Mouse (Mus musculus): ENCODE data around the gene Lpp. TPM values are rescaled to one million over a fixed set of nuclear protein-coding genes. Genes with fewer than 3 reads are reported as not detected.

Lpp gene
- polyA plus RNA-seq, 1 experiment from 2014 or later, result 10.7 TPM

DNA sequence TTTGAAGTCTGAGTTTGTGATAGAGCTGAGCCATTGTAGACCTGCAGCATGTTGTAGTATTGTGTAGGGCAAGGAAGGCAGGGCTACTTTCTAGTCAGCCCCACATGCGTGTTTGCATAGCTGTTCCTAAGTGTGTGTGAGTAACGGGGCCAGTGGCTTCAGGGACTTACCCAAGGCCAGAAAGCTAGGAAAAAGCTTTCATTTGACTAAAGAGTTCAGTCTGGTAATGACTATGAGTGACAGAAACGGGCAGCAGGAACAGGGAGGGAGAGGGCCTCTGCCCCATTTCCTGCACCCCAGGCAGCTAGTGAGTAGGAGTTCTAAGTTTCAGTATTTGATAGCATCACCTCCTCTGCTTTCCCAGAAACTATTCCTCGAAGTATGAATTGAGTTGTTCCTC, 113.4 kb downstream of the Lpp start:
- no peaks in the 10 kb centered on the region for H3K9me3 ChIP-seq (ENCODE audit: low read length)
- TF ChIP-seq CTCF (IDR thresholded peaks at IDR 0.05; ENCODE audit: low read depth), result no peak
- TF ChIP-seq EP300 (IDR thresholded peaks at IDR 0.05; ENCODE audit: low read depth), result no peak
- 33% methylated on average over 4 of the region's 4 CpGs for WGBS (ENCODE audit: insufficient replicate concordance)
- no peaks in the 10 kb centered on the region for H3K27me3 ChIP-seq (ENCODE audit: insufficient read depth, low read length)
- peaks cover 5% of the 10 kb centered on the region; the same call in 1 of the 2 replicates for H3K4me1 ChIP-seq (ENCODE audit: insufficient read depth)
- no peaks in the 10 kb centered on the region for H3K36me3 ChIP-seq (replicated peaks; ENCODE audit: insufficient read depth, low read length)
- ATAC-seq, result no peak
- no peak for DNase-seq
- no peak overlapping the region for H3K4me3 ChIP-seq (ENCODE audit: low read depth, low read length)
- no peak overlapping the region for H3K4me2 ChIP-seq (ENCODE audit: low read depth, low read length)
- no peak overlapping the region for H3K9ac ChIP-seq (replicated peaks)
- H3K27ac ChIP-seq (ENCODE audit: low read depth), result no peak overlapping the region

DNA sequence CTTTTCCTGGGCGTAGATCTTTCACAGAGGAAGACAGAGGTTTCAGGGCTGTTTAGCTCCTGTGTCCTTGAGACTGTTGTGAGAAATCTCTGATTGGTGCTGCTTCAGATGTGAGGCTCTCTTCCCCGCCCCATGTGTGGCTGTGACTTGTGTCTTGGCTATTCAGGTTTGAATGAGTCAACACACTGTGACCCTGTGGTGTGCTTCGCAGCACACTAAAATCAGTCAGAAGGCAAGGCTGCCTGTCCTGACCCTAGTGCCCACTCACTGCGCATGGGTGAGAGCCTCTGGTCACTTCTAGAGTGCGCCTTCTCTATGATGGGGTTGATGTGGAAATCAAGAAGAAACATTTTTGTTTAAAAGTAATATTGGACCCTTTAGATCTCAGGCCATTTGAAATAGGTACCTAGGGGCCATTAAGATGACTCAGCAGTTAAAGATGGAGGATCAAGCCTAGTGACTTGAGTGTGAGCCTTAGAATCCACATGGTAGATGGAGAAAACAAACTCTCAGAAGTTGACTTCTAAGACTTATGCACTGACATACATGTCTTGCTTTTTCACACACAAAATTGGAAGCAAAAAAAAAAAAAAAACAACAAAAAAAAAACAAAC, 114.7 kb downstream of the Lpp start:
- Histone ChIP-seq H3K9ac (replicated peaks) (no peak overlapping the region), H3K27me3 (ENCODE audit: insufficient read depth, low read length) (no peaks in the 10 kb centered on the region), H3K4me3 (ENCODE audit: low read depth, low read length) (no peak overlapping the region), H3K27ac (ENCODE audit: low read depth) (no peak overlapping the region), H3K4me2 (ENCODE audit: low read depth, low read length) (no peak overlapping the region), H3K36me3 (replicated peaks; ENCODE audit: insufficient read depth, low read length) (no peaks in the 10 kb centered on the region), H3K4me1 (ENCODE audit: insufficient read depth) (peaks cover 5% of the 10 kb centered on the region; the same call in 1 of the 2 replicates), H3K9me3 (ENCODE audit: low read length) (no peaks in the 10 kb centered on the region)
- no peak for TF ChIP-seq CTCF (IDR thresholded peaks at IDR 0.05; ENCODE audit: low read depth)
- DNase-seq (no peak), ATAC-seq (no peak)
- 80% methylated on average over 5 of the region's 5 CpGs for WGBS (ENCODE audit: insufficient replicate concordance)

DNA sequence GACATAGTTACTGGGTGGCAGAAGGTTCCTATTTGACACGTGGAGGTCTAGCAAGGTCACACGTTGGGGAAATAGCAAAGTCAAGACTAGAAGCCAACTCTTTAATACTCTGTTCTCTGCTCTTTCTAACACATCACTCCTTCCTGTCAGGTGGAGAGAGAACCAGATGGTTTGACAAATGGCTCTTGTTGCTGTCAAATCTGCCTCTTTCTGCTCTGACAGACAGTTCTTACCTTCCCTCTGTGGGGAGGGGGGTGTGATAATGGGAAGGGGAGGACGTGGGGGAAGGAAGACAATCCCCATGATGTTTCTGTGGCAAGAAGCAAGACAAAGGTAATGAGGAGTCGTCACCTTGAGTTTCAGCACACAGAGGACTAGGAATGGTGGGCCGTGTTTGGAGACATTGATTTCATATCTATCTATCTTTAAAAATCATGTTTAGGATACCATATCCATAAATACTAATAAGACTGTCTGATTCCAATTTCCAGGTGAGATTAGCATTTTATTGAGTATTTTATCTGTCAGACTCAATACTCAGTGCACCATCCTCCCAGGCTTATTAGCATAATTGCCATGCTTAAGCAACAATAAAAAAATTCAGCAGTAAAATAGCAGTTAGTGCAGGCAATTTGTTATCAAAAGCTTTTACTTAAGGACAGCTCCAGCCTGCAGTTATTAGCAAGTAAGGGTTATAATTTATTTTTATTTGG, 115.9 kb downstream of the Lpp start:
- DNase-seq, result no peak
- ATAC-seq, result no peak
- H3K9ac ChIP-seq (replicated peaks), result no peak overlapping the region

DNA sequence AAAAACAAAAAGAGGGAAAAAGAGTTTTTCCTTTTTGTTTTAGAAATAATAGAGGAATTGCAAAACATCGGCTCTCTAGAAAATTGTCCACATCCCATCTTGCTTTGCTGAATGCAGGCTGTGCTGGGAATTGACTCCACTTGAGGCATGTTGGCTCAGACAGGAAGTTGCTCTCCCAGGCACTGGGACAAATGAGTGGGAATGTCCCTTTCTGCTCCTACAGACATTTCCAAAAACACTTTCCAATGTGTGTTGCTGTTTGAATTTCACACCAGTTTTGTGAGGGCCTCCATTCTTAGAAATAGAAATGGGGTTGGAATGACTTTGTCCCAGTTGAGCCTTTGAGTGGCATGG, 116.5 kb downstream of the Lpp start:
- ATAC-seq (no peak), DNase-seq (no peak)
- H3K9ac ChIP-seq (replicated peaks), result no peak overlapping the region
- H3K36me3 ChIP-seq (replicated peaks; ENCODE audit: insufficient read depth, low read length), result no peaks in the 10 kb centered on the region
- TF ChIP-seq EP300 (IDR thresholded peaks at IDR 0.05; ENCODE audit: low read depth), result no peak
- TF ChIP-seq CTCF (IDR thresholded peaks at IDR 0.05; ENCODE audit: low read depth), result no peak
- no peaks in the 10 kb centered on the region for H3K27me3 ChIP-seq (ENCODE audit: insufficient read depth, low read length)
- H3K4me2 ChIP-seq (ENCODE audit: low read depth, low read length), result no peak overlapping the region
- 83% methylated on average over 1 of the region's 1 CpGs for WGBS (ENCODE audit: insufficient replicate concordance)
- no peak overlapping the region for H3K4me3 ChIP-seq (ENCODE audit: low read depth, low read length)
- peaks cover 5% of the 10 kb centered on the region; the same call in 1 of the 2 replicates for H3K4me1 ChIP-seq (ENCODE audit: insufficient read depth)
- H3K9me3 ChIP-seq (ENCODE audit: low read length), result no peaks in the 10 kb centered on the region
- H3K27ac ChIP-seq (ENCODE audit: low read depth), result no peak overlapping the region

More for the DNA sequence above, 115.9 kb downstream of the Lpp start:
- H3K9me3 ChIP-seq (ENCODE audit: low read length), result no peaks in the 10 kb centered on the region
- no peak overlapping the region for H3K4me3 ChIP-seq (ENCODE audit: low read depth, low read length)
- H3K4me1 ChIP-seq (ENCODE audit: insufficient read depth), result peaks cover 5% of the 10 kb centered on the region; the same call in 1 of the 2 replicates
- TF ChIP-seq CTCF (IDR thresholded peaks at IDR 0.05; ENCODE audit: low read depth) (no peak), EP300 (IDR thresholded peaks at IDR 0.05; ENCODE audit: low read depth) (no peak)
- H3K27ac ChIP-seq (ENCODE audit: low read depth), result no peak overlapping the region
- no peak overlapping the region for H3K4me2 ChIP-seq (ENCODE audit: low read depth, low read length)
- H3K36me3 ChIP-seq (replicated peaks; ENCODE audit: insufficient read depth, low read length), result no peaks in the 10 kb centered on the region
- WGBS (ENCODE audit: insufficient replicate concordance), result 57% methylated on average over 5 of the region's 5 CpGs
- H3K27me3 ChIP-seq (ENCODE audit: insufficient read depth, low read length), result no peaks in the 10 kb centered on the region

DNA sequence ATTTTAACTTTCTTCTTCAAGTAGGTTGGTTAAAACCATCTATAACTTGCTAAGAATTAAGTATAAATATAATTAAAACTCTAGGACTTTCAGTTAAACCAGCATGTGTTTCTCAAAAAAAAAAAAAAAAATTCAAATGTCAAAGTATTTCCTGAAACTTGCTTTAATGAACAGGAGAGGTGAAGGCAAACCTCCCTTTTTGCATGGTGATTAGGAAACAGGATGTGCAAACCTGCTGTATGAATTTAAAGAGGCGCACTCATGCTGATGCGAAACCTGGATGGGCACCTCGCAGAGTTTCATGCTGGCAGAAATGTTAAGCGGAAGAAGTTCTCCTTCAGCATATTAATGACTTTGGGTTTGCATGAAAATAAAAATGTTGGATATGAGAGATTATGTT, 119.9 kb downstream of the Lpp start:
- Histone ChIP-seq H3K9ac (replicated peaks) (no peak overlapping the region), H3K27me3 (ENCODE audit: insufficient read depth, low read length) (no peaks in the 10 kb centered on the region), H3K36me3 (replicated peaks; ENCODE audit: insufficient read depth, low read length) (no peaks in the 10 kb centered on the region), H3K9me3 (ENCODE audit: low read length) (no peaks in the 10 kb centered on the region), H3K4me1 (ENCODE audit: insufficient read depth) (peaks cover 20% of the 10 kb centered on the region), H3K4me3 (ENCODE audit: low read depth, low read length) (no peak overlapping the region), H3K27ac (ENCODE audit: low read depth) (no peak overlapping the region), H3K4me2 (ENCODE audit: low read depth, low read length) (no peak overlapping the region)
- DNase-seq (no peak), ATAC-seq (no peak)
- TF ChIP-seq CTCF (IDR thresholded peaks at IDR 0.05; ENCODE audit: low read depth) (no peak), EP300 (IDR thresholded peaks at IDR 0.05; ENCODE audit: low read depth) (no peak)
- 84% methylated on average over 4 of the region's 4 CpGs for WGBS (ENCODE audit: insufficient replicate concordance)

DNA sequence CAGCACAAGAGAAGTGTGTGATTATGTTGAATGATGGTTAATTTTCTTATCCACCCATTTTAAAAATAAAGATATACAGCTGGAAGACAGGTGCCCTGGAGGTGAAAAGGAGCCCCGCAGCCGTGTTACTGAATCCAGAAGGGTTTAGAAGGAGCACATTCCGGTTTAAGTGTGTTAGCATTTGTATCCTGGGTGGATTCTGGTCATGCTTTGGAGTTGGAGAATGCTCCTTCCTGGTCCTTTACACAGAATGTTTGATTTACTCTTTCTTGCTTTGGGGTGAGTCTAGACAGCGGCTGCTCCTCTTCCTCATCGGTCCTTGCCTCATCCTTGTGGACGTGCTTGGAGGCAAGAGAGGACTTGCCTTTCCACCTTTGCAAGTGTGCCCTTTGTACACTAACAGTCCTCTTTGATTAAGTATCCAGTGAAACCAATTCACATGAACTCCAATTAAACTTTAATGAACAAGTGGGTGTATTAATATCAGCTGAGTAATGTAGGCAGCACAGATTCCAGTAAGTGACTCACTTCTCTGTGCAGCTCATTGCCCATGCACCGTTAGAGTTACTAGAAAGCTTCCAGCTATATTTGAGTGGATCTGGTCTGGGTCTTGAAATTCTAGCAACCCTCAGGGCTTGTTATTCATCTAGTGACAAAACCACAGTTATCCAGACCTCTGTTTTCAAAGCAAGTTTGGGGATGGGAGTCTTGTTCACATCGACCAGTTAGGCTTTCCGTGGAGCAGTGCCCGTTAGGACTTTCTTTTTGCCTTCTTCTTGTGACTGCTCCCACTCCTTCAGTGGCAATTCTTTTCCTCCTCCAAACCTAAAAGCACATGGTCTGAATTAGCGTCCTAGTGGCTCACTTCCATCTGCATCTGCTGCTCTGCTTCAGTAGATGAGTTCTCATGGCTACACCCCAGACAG, 121.8 kb downstream of the Lpp start:
- no peak for TF ChIP-seq EP300 (IDR thresholded peaks at IDR 0.05; ENCODE audit: low read depth)
- no peak for TF ChIP-seq CTCF (IDR thresholded peaks at IDR 0.05; ENCODE audit: low read depth)
- Histone ChIP-seq H3K36me3 (replicated peaks; ENCODE audit: insufficient read depth, low read length) (no peaks in the 10 kb centered on the region), H3K9ac (replicated peaks) (no peak overlapping the region), H3K27ac (ENCODE audit: low read depth) (no peak overlapping the region), H3K4me2 (ENCODE audit: low read depth, low read length) (no peak overlapping the region), H3K27me3 (ENCODE audit: insufficient read depth, low read length) (no peaks in the 10 kb centered on the region), H3K4me3 (ENCODE audit: low read depth, low read length) (no peak overlapping the region), H3K4me1 (ENCODE audit: insufficient read depth) (peaks cover 21% of the 10 kb centered on the region), H3K9me3 (ENCODE audit: low read length) (no peaks in the 10 kb centered on the region)
- DNase-seq (no peak), ATAC-seq (no peak)
- 84% methylated on average over 11 of the region's 11 CpGs for WGBS (ENCODE audit: insufficient replicate concordance)

All from liver, postnatal 0 days (tissue).